Mouse (Mus musculus) kidney, postnatal 0 days (tissue): ENCODE measurements around the gene Fkbp1b. TPM values are rescaled to one million over a fixed set of nuclear protein-coding genes. Genes with fewer than 3 reads are reported as not detected.
A peak's percentile ranks its signal among the peaks of the same experiment; 100 is the strongest.

Source experiments
- ATAC-seq: fragments of 200-750 bp; cut with Nextera tagmentation; replicated peaks from 2 replicates; pipeline ENCODE4 v1.8.0; 2017; ENCODE audit warnings: low read depth, moderate number of reproducible peaks, moderate TSS enrichment, moderate library complexity; ENCODE audit not compliant: low FRiP score
- DNase-seq: peaks from one replicate; pipeline ENCODE4 v3.0.0-alpha.2; 2016; ENCODE audit warnings: low spot score
- H3K27ac ChIP-seq: fragments of 300-500 bp; sonication (generic); 2 replicates; pipeline ENCODE4 v1.5.1; 2014; ENCODE audit warnings: mild to moderate bottlenecking
- H3K27me3 ChIP-seq: fragments of 300-500 bp; sonication (generic); 2 replicates; pipeline ENCODE4 v1.6.1; 2014; ENCODE audit warnings: low read length, mixed read lengths; ENCODE audit not compliant: insufficient read depth
- H3K36me3 ChIP-seq: fragments of 300-500 bp; sonication (generic); 2 replicates; pipeline ENCODE4 v1.6.1; 2014; ENCODE audit warnings: low read length, mixed read lengths; ENCODE audit not compliant: insufficient read depth
- H3K4me1 ChIP-seq: fragments of 300-500 bp; sonication (generic); replicated peaks from 2 replicates; pipeline ENCODE4 v1.6.1; 2014; ENCODE audit warnings: antibody characterized with exemption, low read length, mixed read lengths; ENCODE audit not compliant: insufficient read depth
- H3K4me2 ChIP-seq: fragments of 300-500 bp; sonication (generic); 2 replicates; pipeline ENCODE4 v1.6.1; 2014; ENCODE audit warnings: mild to moderate bottlenecking, low read length, moderate library complexity, mixed read lengths
- H3K4me3 ChIP-seq: fragments of 300-500 bp; sonication (generic); replicated peaks from 2 replicates; pipeline ENCODE4 v1.5.1; 2014; ENCODE audit warnings: low read depth, low read length
- H3K9ac ChIP-seq: fragments of 300-500 bp; sonication (generic); 2 replicates; pipeline ENCODE4 v1.6.1; 2014; ENCODE audit warnings: low read depth, low read length
- H3K9me3 ChIP-seq: fragments of 300-500 bp; sonication (generic); replicated peaks from 2 replicates; pipeline ENCODE4 v1.6.1; 2016; ENCODE audit warnings: low read length, inconsistent platforms, mixed read lengths
- CTCF ChIP-seq: IDR thresholded peaks from 2 replicates; pipeline ENCODE4 v1.5.1; 2016; ENCODE audit warnings: antibody characterized with exemption, low read depth, mild to moderate bottlenecking, moderate library complexity
- WGBS: fragments of 180-500 bp; shearing (Covaris S2); extraction: QIAGEN DNeasy Blood & Tissue Kit; methylation state at CpG from one replicate; pipeline ENCODE4 v1.1.7; 2014; 5-methylcytosine and 5-hydroxymethylcytosine counted together
- polyA plus RNA-seq: library from polyadenylated mRNA; unstranded; fragments of >200 nt; fragmentation: Nextera tagmentation; extraction: Ambion mirVana; gene quantifications from 2 replicates; pipeline ENCODE4 v1.2.1, GENCODE M21; 2015

Fkbp1b gene
- polyA plus RNA-seq, 1 experiment from 2014 or later: 8.8 TPM

GRCm38 (mm10) chr12:4859241-4859914 lies 18.0 kb upstream of the Fkbp1b start:
- no peak overlapping the region for H3K4me3 ChIP-seq
- H3K4me2 ChIP-seq: no peak overlapping the region
- H3K4me1 ChIP-seq: peaks cover 9% of the 10 kb centered on the region; the same call in 1 of the 2 replicates
- ATAC-seq (no peak), DNase-seq (no peak)
- 46% methylated on average over 11 of the region's 11 CpGs for WGBS
- H3K9me3 ChIP-seq: no peaks in the 10 kb centered on the region
- TF ChIP-seq CTCF: no peak
- 0 out of 2 replicates have a peak, but pooled peaks cover 6% of the 10 kb centered on the region for H3K36me3 ChIP-seq
- H3K27ac ChIP-seq: no peak overlapping the region
- no peaks in the 10 kb centered on the region for H3K27me3 ChIP-seq
- no peak overlapping the region for H3K9ac ChIP-seq

- H3K36me3 ChIP-seq: 0 out of 2 replicates have a peak, but pooled peaks cover 6% of the 10 kb centered on the region
- H3K4me3 ChIP-seq: no peak overlapping the region
- no peaks in the 10 kb centered on the region for H3K4me1 ChIP-seq
- no peak overlapping the region for H3K9ac ChIP-seq
- TF ChIP-seq CTCF: peak; percentile 35; the same call in 1 of the 2 replicates
- no peak overlapping the region for H3K4me2 ChIP-seq
- no peaks in the 10 kb centered on the region for H3K9me3 ChIP-seq
- no peaks in the 10 kb centered on the region for H3K27me3 ChIP-seq
- no peak overlapping the region for H3K27ac ChIP-seq
- 93% methylated on average over 2 of the region's 2 CpGs for WGBS
- DNase-seq (no peak), ATAC-seq (no peak)
Observed at GRCm38 (mm10) chr12:4856834-4857233, 15.4 kb upstream of the Fkbp1b start.

- Histone ChIP-seq H3K27me3 (no peaks in the 10 kb centered on the region), H3K36me3 (0 out of 2 replicates have a peak, but pooled peaks cover 6% of the 10 kb centered on the region), H3K9ac (no peak overlapping the region), H3K4me1 (no peaks in the 10 kb centered on the region), H3K27ac (no peak overlapping the region), H3K9me3 (no peaks in the 10 kb centered on the region), H3K4me2 (no peak overlapping the region), H3K4me3 (no peak overlapping the region)
- 97% methylated on average over 5 of the region's 5 CpGs for WGBS
- no peak for ATAC-seq
- no peak for DNase-seq
- peak; percentile 49 for TF ChIP-seq CTCF
Observed at GRCm38 (mm10) chr12:4856160-4856559, 14.8 kb upstream of the Fkbp1b start.

GRCm38 (mm10) chr12:4843741-4844140 lies 2.4 kb upstream of the Fkbp1b start:
- no peak for TF ChIP-seq CTCF
- Histone ChIP-seq H3K27ac (no peak overlapping the region; the same call in 1 of the 2 replicates), H3K36me3 (no peaks in the 10 kb centered on the region), H3K9me3 (no peaks in the 10 kb centered on the region), H3K4me1 (0 out of 2 replicates have a peak, but pooled peaks cover 13% of the 10 kb centered on the region), H3K9ac (peak overlapping the region; percentile 47), H3K4me2 (peak overlapping the region; percentile 55), H3K4me3 (peak overlapping the region; percentile 62), H3K27me3 (no peaks in the 10 kb centered on the region)
- WGBS: 0% methylated on average over 12 of the region's 12 CpGs
- ATAC-seq: peak; percentile 43; the same call in 1 of the 2 replicates
- DNase-seq: peak; percentile 34

GRCm38 (mm10) chr12:4842890-4843597 lies 1.7 kb upstream of the Fkbp1b start, which contains the start of gene Wdcp:
Gene Wdcp (plus strand): TSS chr12:4843303.
- peak; percentile 97 for DNase-seq
- under 1% methylated on average over 30 of the region's 30 CpGs for WGBS

GRCm38 (mm10) chr12:4842456-4842855 lies 1.1 kb upstream of the Fkbp1b start:
- TF ChIP-seq CTCF: no peak
- no peak overlapping the region for H3K4me3 ChIP-seq

More at GRCm38 (mm10) chr12:4842890-4843597, 1.7 kb upstream of the Fkbp1b start, which contains the start of gene Wdcp:
- no peaks in the 10 kb centered on the region for H3K36me3 ChIP-seq
- H3K4me1 ChIP-seq: 0 out of 2 replicates have a peak, but pooled peaks cover 13% of the 10 kb centered on the region
- H3K4me2 ChIP-seq: peak within 1 kb of the TSS; percentile 55
- H3K4me3 ChIP-seq: peak within 1 kb of the TSS; percentile 62
- H3K9ac ChIP-seq: peak within 1 kb of the TSS; percentile 47
- H3K9me3 ChIP-seq: no peaks in the 10 kb centered on the region
- peak; percentile 93 for ATAC-seq
- no peak for TF ChIP-seq CTCF
- no peaks in the 10 kb centered on the region for H3K27me3 ChIP-seq
- H3K27ac ChIP-seq: no peak within 1 kb of the TSS; the same call in 1 of the 2 replicates

More at GRCm38 (mm10) chr12:4842456-4842855, 1.1 kb upstream of the Fkbp1b start:
- Histone ChIP-seq H3K9ac (no peak overlapping the region), H3K4me2 (no peak overlapping the region), H3K27ac (no peak overlapping the region), H3K4me1 (0 out of 2 replicates have a peak, but pooled peaks cover 13% of the 10 kb centered on the region), H3K27me3 (no peaks in the 10 kb centered on the region), H3K36me3 (no peaks in the 10 kb centered on the region), H3K9me3 (no peaks in the 10 kb centered on the region)
- 89% methylated on average over 8 of the region's 8 CpGs for WGBS
- DNase-seq (no peak), ATAC-seq (no peak)
